Mouse (Mus musculus) heart, postnatal 14 days (tissue): ENCODE results near the gene Fbln1. TPM values are rescaled to one million over a fixed set of nuclear protein-coding genes. Genes with fewer than 3 reads are reported as not detected.

Experiments used
- DNase-seq, 2 experiments: peaks; one replicate each; pipeline ENCODE4 v3.0.0; 2021 to 2022
- intact Hi-C: fragments of 180-260 bp; cut with DNase I; formaldehyde crosslinking; loops from one replicate; pipeline ENCODE4 v1.15.1; 2025
- total RNA-seq, 2 experiments: library from RNA; stranded (reverse); gene quantifications; 2 replicates each; pipeline ENCODE4 v1.2.3; 2021

Gene Fbln1
- total RNA-seq, 2 experiments from 2014 or later = 60.9 to 78.2 TPM

- intact Hi-C loops = no loop called here
- no peak for DNase-seq
Measured at GRCm38 (mm10) chr15:85202787-85203186, 3.0 kb upstream of the Fbln1 start.

GRCm38 (mm10) chr15:85204383-85204782 lies 1.4 kb upstream of the Fbln1 start:
- intact Hi-C loops = no loop called here
- DNase-seq = no peak

GRCm38 (mm10) chr15:85206703-85207075 lies 940 bp downstream of the Fbln1 start:
- DNase-seq = no peak
- intact Hi-C loops = no loop called here

- peak in 1 of 2 experiments; percentile 16 for DNase-seq
- intact Hi-C loops = no loop called here
Measured at GRCm38 (mm10) chr15:85207081-85207480, 1.3 kb downstream of the Fbln1 start.

GRCm38 (mm10) chr15:85207763-85208162 lies 2.0 kb downstream of the Fbln1 start:
- intact Hi-C loops = no loop called here
- DNase-seq = peak; percentile 65 to 66

- no peak for DNase-seq
Measured at GRCm38 (mm10) chr15:85208332-85208731, 2.6 kb downstream of the Fbln1 start.

GRCm38 (mm10) chr15:85209341-85209740 lies 3.6 kb downstream of the Fbln1 start:
- no peak for DNase-seq
- intact Hi-C loops = no loop called here

More at GRCm38 (mm10) chr15:85208332-85208731, 2.6 kb downstream of the Fbln1 start:
- intact Hi-C loops = no loop called here

GRCm38 (mm10) chr15:85210686-85211085 lies 4.9 kb downstream of the Fbln1 start:
- no peak for DNase-seq
- intact Hi-C loops = no loop called here

- no peak for DNase-seq
- intact Hi-C loops = no loop called here
Measured at GRCm38 (mm10) chr15:85211101-85211760, 5.5 kb downstream of the Fbln1 start.

GRCm38 (mm10) chr15:85216069-85216813 lies 10.5 kb downstream of the Fbln1 start:
- intact Hi-C loops = no loop called here
- DNase-seq = no peak

GRCm38 (mm10) chr15:85218617-85219265 lies 13.0 kb downstream of the Fbln1 start:
- intact Hi-C loops = no loop called here
- DNase-seq = no peak

- no peak for DNase-seq
- intact Hi-C loops = no loop called here
Measured at GRCm38 (mm10) chr15:85220371-85220770, 14.6 kb downstream of the Fbln1 start.

- intact Hi-C loops = no loop called here
- DNase-seq = peak; percentile 49 to 66
Measured at GRCm38 (mm10) chr15:85221115-85221854, 15.5 kb downstream of the Fbln1 start.

- DNase-seq = no peak
- intact Hi-C loops = no loop called here
Measured at GRCm38 (mm10) chr15:85225693-85226092, 19.9 kb downstream of the Fbln1 start.

- intact Hi-C loops = no loop called here
- no peak for DNase-seq
Measured at GRCm38 (mm10) chr15:85226841-85227240, 21.1 kb downstream of the Fbln1 start.

- intact Hi-C loops = no loop called here
- no peak for DNase-seq
Measured at GRCm38 (mm10) chr15:85228568-85228967, 22.8 kb downstream of the Fbln1 start.

- no peak for DNase-seq
- intact Hi-C loops = no loop called here
Measured at GRCm38 (mm10) chr15:85229960-85230535, 24.3 kb downstream of the Fbln1 start.

GRCm38 (mm10) chr15:85230613-85231012 lies 24.9 kb downstream of the Fbln1 start:
- DNase-seq = no peak
- intact Hi-C loops = loop anchor here (1.0 kb wide), 1 partner anchor 78 kb away; no protein-coding TSS in a partner anchor

GRCm38 (mm10) chr15:85231443-85232255 lies 25.9 kb downstream of the Fbln1 start:
- intact Hi-C loops = loop anchor here (1.0 kb wide), 1 partner anchor 79 kb away; no protein-coding TSS in a partner anchor
- peak; percentile 74 to 86 for DNase-seq

GRCm38 (mm10) chr15:85232256-85232535 lies 26.4 kb downstream of the Fbln1 start:
- no peak for DNase-seq
- intact Hi-C loops = no loop called here
